Mouse (Mus musculus) erythroblast, embryonic 14.5 days (primary cell): Measurements from ENCODE around the gene Mknk2. TPM values are rescaled to one million over a fixed set of nuclear protein-coding genes. Genes with fewer than 3 reads are reported as not detected.
A peak's percentile ranks its signal among the peaks of the same experiment; 100 is the strongest.
"Not testable (repeated sequence)": the region's sequence is repeated elsewhere in the genome, so short reads cannot be mapped to it uniquely, and the experiment has no call there.

ENCODE experiments used
- H3K27me3 ChIP-seq: 2 replicates; pipeline ENCODE4 v1.6.1; 2012; ENCODE audit warnings: inconsistent platforms; ENCODE audit not compliant: control insufficient read depth
- H3K36me3 ChIP-seq: 2 replicates; pipeline ENCODE4 v1.6.1; 2012; ENCODE audit warnings: mild to moderate bottlenecking, inconsistent platforms; ENCODE audit not compliant: control insufficient read depth
- H3K4me1 ChIP-seq: 2 replicates; pipeline ENCODE4 v1.6.1; 2012; ENCODE audit warnings: inconsistent platforms; ENCODE audit not compliant: control insufficient read depth
- H3K4me3 ChIP-seq: replicated peaks from 2 replicates; pipeline ENCODE3; 2012; ENCODE audit warnings: moderate library complexity, mild to moderate bottlenecking, inconsistent platforms
- H3K9me3 ChIP-seq: 2 replicates; pipeline ENCODE4 v1.6.1; 2012; ENCODE audit warnings: low read length, inconsistent platforms, mixed read lengths; ENCODE audit not compliant: control insufficient read depth
- GATA1 ChIP-seq: IDR thresholded peaks from 2 replicates; pipeline ENCODE4 v1.6.1; 2012; ENCODE audit warnings: low read length, inconsistent platforms, mixed read lengths
- TAL1 ChIP-seq: IDR thresholded peaks from 3 replicates; pipeline ENCODE4 v1.6.1; 2012; ENCODE audit warnings: low read length, inconsistent platforms, mixed read lengths
- polyA plus RNA-seq: library from polyadenylated mRNA; stranded (reverse); fragments of >175 nt; gene quantifications from 2 replicates; pipeline ENCODE4 v1.2.3, GENCODE M21; 2012

The Mknk2 gene
- polyA plus RNA-seq, 1 experiment: 49.1 TPM

DNA sequence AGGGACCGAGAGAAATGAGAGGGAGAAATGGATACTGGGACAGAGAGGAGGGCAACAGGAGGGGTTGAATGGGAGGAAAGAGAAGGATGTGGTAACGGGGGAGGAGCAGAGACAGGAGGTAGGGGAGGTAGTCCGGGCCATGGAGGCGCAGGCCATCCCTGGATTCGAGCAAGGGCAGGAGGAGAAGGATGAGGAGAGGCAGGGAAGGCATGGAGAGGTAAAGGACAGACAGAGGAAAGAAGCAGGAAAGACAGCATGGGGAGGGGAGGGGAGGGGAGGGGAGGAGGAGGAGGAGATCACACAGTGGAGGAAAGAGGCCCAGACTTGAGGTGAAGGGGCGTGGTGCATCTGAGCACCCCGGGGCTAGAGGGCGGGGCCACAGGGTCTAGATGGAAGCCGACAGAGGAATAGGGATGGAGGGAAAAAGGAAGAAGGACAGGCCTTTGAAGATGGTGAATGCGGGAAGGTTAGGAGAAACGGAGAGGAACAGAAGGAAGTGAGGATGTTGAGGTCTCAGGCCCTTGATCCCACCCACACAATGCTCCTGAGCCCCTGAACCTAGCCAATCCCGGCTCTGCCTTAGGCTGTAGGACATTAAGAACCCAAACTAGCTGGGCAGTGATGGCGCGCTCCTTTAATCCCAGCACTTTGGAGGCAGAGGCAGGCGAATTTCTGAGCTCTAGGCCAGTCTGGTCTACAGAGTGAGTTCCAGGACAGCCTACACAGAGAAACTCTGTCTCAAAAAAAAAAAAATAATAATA, 20.9 kb downstream of the Mknk2 start, which contains the start of gene Btbd2:
Btbd2 (minus strand) TSS at position 209 of the 761 bp plus-strand sequence.
- Histone ChIP-seq H3K9me3 (no peaks in the 10 kb centered on the region), H3K4me1 (peaks cover 71% of the 10 kb centered on the region), H3K27me3 (no peaks in the 10 kb centered on the region), H3K36me3 (peaks cover 3% of the 10 kb centered on the region; the same call in 1 of the 2 replicates), H3K4me3 (peak within 1 kb of the TSS; percentile 87)
- TF ChIP-seq TAL1 (no peak), GATA1 (no peak)

DNA sequence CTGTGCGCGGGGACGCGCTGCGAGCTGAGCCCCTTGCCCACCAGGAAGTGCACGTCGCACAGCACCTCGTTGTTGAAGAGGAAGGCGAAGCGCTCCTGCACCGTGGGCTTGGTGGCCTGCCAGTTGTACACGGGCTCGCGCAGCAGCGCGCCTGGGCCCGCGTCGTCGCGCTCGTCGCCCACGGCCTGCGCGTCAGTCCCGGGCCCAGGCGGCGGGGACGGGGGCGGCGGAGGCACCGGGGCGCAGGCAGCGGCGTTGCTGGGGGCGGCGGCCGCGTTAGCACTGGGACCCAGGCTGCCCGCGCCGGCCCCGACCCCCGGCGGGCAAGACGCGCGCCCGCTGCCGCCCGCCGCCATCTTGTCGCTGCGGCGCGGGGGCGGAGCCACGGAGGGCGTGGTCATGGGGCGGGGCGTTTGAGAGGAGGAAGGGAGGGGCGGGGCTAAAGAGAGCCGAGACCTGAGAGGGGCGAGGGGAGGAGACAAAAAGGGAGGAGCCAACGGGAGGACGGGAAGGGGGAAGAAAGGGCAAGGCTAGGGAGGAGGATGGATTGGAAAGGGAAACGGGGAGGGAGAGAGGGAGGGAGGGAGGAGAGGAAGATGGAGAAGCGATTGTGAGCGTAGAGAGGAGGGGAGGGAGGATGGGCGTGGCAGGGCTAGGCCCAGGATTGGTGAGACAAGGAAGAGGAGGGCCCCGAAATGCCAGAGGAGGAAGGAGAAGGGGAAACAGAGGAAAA, 21.6 kb downstream of the Mknk2 start:
- H3K36me3 ChIP-seq: peaks cover 5% of the 10 kb centered on the region; the same call in 1 of the 2 replicates
- no peaks in the 10 kb centered on the region for H3K9me3 ChIP-seq
- peak overlapping the region; percentile 87 for H3K4me3 ChIP-seq
- TF ChIP-seq TAL1: no peak
- no peak for TF ChIP-seq GATA1
- H3K4me1 ChIP-seq: peaks cover 71% of the 10 kb centered on the region
- H3K27me3 ChIP-seq: no peaks in the 10 kb centered on the region

DNA sequence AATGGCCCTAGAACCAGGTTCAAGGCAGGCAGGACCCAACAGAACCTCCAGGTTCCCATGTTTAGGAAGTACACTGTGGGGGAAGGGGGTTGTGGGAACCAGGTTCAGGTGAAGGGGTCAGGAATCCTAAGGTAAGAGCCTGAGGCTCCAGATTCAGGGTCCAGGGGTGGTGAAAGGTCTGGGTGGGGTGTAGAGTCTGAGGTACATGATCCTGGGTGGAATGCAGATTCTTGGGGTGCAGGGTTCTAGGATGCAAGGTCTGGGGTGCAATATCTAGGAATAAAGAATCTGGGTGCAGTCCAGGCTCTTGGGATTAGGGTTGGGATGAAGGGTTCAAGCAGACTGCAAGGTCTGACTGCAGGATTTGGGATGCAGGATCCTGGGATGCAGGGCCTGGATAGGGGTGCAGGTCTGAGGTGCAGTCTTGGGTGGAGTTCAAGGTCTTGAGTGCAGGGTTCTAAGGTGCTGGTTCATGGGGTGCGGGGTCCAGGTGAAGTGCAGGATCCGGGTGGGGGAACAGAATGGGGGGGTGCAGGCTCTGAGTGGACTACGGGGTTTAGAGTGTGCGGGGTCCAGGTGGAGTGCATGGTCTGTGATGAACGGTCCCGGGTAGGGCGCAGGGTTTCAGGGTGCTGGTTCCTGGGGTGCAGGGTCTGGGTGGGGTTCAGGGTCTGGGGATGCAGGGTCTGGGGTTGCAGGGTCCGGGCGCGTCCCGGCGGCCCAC, 22.3 kb downstream of the Mknk2 start:
- peaks cover 67% of the 10 kb centered on the region for H3K4me1 ChIP-seq
- H3K4me3 ChIP-seq: peak overlapping the region; percentile 87
- TF ChIP-seq TAL1 (no peak), GATA1 (no peak)

DNA sequence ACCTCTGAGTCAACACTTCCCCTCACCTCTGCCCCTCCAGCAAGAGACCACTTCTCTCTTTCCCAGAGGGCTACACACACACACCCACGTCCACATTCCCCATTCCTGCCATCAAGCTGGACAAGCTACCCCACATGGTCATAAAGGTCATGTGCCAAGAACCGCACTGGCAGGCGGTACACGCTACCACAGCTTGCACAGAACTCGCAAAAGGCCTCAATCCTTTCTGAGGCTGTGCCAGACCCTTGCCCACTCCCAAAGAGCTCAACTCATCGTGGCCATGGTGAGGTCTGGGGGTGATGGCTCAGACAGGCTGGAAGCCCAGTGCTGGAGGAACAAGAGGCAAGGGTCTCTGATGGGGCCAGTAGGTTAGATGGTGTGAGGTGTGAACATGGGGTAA, 23.0 kb downstream of the Mknk2 start:
- TF ChIP-seq TAL1 (no peak), GATA1 (no peak)
- Histone ChIP-seq H3K36me3 (peaks cover 5% of the 10 kb centered on the region; the same call in 1 of the 2 replicates), H3K4me1 (peaks cover 71% of the 10 kb centered on the region), H3K27me3 (no peaks in the 10 kb centered on the region), H3K4me3 (peak overlapping the region; percentile 5), H3K9me3 (no peaks in the 10 kb centered on the region)

More for the DNA sequence above, 22.3 kb downstream of the Mknk2 start:
- Histone ChIP-seq H3K9me3 (no peaks in the 10 kb centered on the region), H3K36me3 (peaks cover 5% of the 10 kb centered on the region; the same call in 1 of the 2 replicates), H3K27me3 (no peaks in the 10 kb centered on the region)

DNA sequence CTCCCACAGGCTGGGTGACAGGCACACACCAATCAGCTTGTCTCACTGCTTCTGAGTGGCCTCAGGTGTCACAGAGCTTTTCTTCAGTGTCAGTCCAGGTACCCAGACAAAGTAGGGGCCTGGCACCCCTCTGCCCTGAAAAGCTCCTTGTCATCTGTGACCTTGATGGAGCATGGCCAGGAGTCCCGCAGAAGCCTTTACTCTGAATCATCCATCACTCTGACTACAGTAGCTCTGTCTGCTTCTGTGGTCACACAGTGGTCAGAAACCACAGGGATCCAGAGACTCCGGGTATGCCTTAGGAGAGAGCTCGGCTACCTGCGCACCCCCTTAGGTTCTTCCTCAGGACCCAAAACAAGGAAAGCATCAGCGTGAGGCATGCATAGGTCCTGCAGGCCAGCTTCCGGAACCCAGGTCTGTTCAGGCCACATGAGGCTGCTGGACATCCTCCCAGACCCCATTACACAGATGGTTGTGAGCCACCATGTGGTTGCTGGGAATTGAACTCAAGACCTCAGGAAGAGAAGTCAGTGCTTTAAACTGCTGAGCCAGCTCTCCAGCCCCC, 24.7 kb downstream of the Mknk2 start:
- no peaks in the 10 kb centered on the region for H3K9me3 ChIP-seq
- no peak overlapping the region for H3K4me3 ChIP-seq
- H3K36me3 ChIP-seq: peaks cover 8% of the 10 kb centered on the region
- no peak for TF ChIP-seq TAL1
- TF ChIP-seq GATA1: no peak
- H3K4me1 ChIP-seq: peaks cover 64% of the 10 kb centered on the region
- no peaks in the 10 kb centered on the region for H3K27me3 ChIP-seq

DNA sequence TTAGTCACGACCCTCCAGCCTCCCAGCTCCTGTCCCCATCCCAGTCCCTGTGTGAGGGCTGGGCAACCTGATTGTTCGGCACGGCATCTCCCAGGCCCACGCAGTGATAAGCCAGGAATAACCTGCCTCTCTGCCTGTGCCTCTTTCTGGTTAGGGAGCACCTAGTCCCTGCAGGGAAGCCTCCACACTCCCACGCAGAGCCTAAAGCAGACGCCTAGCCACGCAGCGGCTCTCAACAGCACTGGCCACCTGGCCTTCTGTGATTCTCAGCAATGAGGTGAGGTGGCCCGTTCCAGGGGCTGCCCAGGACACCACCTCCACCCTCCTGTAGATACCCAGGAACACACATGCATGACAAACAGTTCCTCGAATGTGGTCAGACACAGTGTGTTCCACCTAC, 27.5 kb downstream of the Mknk2 start:
- no peaks in the 10 kb centered on the region for H3K9me3 ChIP-seq
- H3K4me1 ChIP-seq: peaks cover 38% of the 10 kb centered on the region

DNA sequence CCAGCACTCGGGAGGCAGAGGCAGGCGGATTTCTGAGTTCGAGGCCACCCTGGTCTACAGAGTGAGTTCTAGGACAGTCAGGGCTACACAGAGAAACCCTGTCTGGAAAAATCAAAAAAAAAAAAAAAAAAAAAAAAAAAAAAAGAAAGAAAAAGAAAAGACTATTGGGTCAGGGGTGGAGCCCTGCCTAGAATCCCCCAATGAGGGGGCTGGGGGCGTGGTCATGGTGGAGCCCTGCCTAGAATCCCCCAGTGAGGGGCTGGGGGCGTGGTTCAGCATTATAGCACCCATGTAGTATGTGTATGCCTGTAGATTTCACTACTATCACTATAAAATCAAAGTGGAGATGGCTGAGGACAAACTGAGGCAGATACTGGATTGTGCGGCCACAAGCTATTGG, 28.0 kb downstream of the Mknk2 start:
- peaks cover 20% of the 10 kb centered on the region for H3K36me3 ChIP-seq
- peaks cover 33% of the 10 kb centered on the region for H3K4me1 ChIP-seq
- H3K9me3 ChIP-seq, H3K27me3 ChIP-seq, H3K4me3 ChIP-seq: not testable (repeated sequence)

More for the DNA sequence above, 27.5 kb downstream of the Mknk2 start:
- no peaks in the 10 kb centered on the region for H3K27me3 ChIP-seq
- H3K4me3 ChIP-seq: no peak overlapping the region
- TF ChIP-seq TAL1: no peak
- TF ChIP-seq GATA1: no peak
- peaks cover 15% of the 10 kb centered on the region for H3K36me3 ChIP-seq

DNA sequence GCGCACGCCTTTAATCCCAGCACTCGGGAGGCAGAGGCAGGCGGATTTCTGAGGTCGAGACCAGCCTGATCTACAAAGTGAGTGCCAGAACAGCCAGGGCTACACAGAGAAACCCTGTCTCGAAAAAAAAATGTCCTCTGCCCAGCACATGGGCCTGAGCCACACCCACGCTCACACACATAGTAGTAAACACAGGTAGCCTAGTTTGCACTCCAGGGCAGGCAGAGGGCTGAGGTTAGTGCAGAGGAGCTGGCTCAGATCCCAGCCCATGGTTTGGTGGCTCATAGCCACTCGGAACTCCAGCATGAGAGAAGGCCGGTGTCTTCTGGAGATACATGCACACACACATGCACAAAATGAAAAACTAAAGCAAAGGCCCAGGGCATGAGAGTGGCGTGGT, 31.0 kb downstream of the Mknk2 start:
- H3K36me3 ChIP-seq: peaks cover 41% of the 10 kb centered on the region
- peaks cover 17% of the 10 kb centered on the region for H3K4me1 ChIP-seq
- H3K27me3 ChIP-seq: no peaks in the 10 kb centered on the region
- TF ChIP-seq TAL1 (no peak), GATA1 (no peak)
- H3K9me3 ChIP-seq: no peaks in the 10 kb centered on the region
- H3K4me3 ChIP-seq: no peak overlapping the region

DNA sequence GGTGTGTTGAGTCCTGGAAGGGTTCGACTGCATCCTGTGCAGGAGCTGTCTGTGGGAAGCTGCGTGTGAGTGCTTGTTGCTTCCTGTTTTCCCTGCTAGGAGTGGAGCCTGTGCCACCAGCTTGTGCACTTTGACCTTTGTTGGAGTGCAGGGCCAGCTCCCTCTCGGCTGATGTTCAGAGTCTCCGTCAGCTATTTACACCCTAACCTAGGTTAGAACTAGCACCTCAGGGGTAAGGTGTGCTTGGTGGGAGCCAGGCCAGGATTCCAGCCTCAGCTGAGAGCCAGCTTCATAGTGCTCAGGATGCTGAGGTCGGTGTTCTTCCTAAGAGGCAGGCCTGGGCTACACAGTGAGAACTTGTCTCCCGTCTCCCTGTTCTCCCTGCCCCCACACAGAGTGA, 42.6 kb downstream of the Mknk2 start:
- H3K36me3 ChIP-seq: peaks cover 87% of the 10 kb centered on the region
- no peaks in the 10 kb centered on the region for H3K27me3 ChIP-seq
- H3K9me3 ChIP-seq: no peaks in the 10 kb centered on the region
- no peak overlapping the region for H3K4me3 ChIP-seq
- H3K4me1 ChIP-seq: peaks cover 8% of the 10 kb centered on the region
- TF ChIP-seq GATA1: no peak
- TF ChIP-seq TAL1: no peak
